Mouse (Mus musculus) kidney, postnatal 0 days (tissue): ENCODE data around the gene Rock2. TPM values are rescaled to one million over a fixed set of nuclear protein-coding genes. Genes with fewer than 3 reads are reported as not detected.
A peak's percentile ranks its signal among the peaks of the same experiment; 100 is the strongest.
"Not testable (repeated sequence)": the region's sequence is repeated elsewhere in the genome, so short reads cannot be mapped to it uniquely, and the experiment has no call there.

ENCODE experiments used
- ATAC-seq: fragments of 200-750 bp; cut with Nextera tagmentation; replicated peaks from 2 replicates; pipeline ENCODE4 v1.8.0; 2017; ENCODE audit warnings: low read depth, moderate number of reproducible peaks, moderate TSS enrichment, moderate library complexity; ENCODE audit not compliant: low FRiP score
- DNase-seq: peaks from one replicate; pipeline ENCODE4 v3.0.0-alpha.2; 2016; ENCODE audit warnings: low spot score
- H3K27ac ChIP-seq: fragments of 300-500 bp; sonication (generic); 2 replicates; pipeline ENCODE4 v1.5.1; 2014; ENCODE audit warnings: mild to moderate bottlenecking
- H3K27me3 ChIP-seq: fragments of 300-500 bp; sonication (generic); 2 replicates; pipeline ENCODE4 v1.6.1; 2014; ENCODE audit warnings: low read length, mixed read lengths; ENCODE audit not compliant: insufficient read depth
- H3K36me3 ChIP-seq: fragments of 300-500 bp; sonication (generic); 2 replicates; pipeline ENCODE4 v1.6.1; 2014; ENCODE audit warnings: low read length, mixed read lengths; ENCODE audit not compliant: insufficient read depth
- H3K4me1 ChIP-seq: fragments of 300-500 bp; sonication (generic); replicated peaks from 2 replicates; pipeline ENCODE4 v1.6.1; 2014; ENCODE audit warnings: antibody characterized with exemption, low read length, mixed read lengths; ENCODE audit not compliant: insufficient read depth
- H3K4me2 ChIP-seq: fragments of 300-500 bp; sonication (generic); 2 replicates; pipeline ENCODE4 v1.6.1; 2014; ENCODE audit warnings: mild to moderate bottlenecking, low read length, moderate library complexity, mixed read lengths
- H3K4me3 ChIP-seq: fragments of 300-500 bp; sonication (generic); replicated peaks from 2 replicates; pipeline ENCODE4 v1.5.1; 2014; ENCODE audit warnings: low read depth, low read length
- H3K9ac ChIP-seq: fragments of 300-500 bp; sonication (generic); 2 replicates; pipeline ENCODE4 v1.6.1; 2014; ENCODE audit warnings: low read depth, low read length
- H3K9me3 ChIP-seq: fragments of 300-500 bp; sonication (generic); replicated peaks from 2 replicates; pipeline ENCODE4 v1.6.1; 2016; ENCODE audit warnings: low read length, inconsistent platforms, mixed read lengths
- CTCF ChIP-seq: IDR thresholded peaks from 2 replicates; pipeline ENCODE4 v1.5.1; 2016; ENCODE audit warnings: antibody characterized with exemption, low read depth, mild to moderate bottlenecking, moderate library complexity
- WGBS: fragments of 180-500 bp; shearing (Covaris S2); extraction: QIAGEN DNeasy Blood & Tissue Kit; methylation state at CpG from one replicate; pipeline ENCODE4 v1.1.7; 2014; 5-methylcytosine and 5-hydroxymethylcytosine counted together
- polyA plus RNA-seq: library from polyadenylated mRNA; unstranded; fragments of >200 nt; fragmentation: Nextera tagmentation; extraction: Ambion mirVana; gene quantifications from 2 replicates; pipeline ENCODE4 v1.2.1, GENCODE M21; 2015

Rock2 gene
- polyA plus RNA-seq, 1 experiment from 2014 or later: 15.9 TPM

GRCm38 (mm10) chr12:17011100-17011870 is 116.6 kb downstream of the Rock2 start, which contains the start of gene 2410004P03Rik:
2410004P03Rik (minus strand) TSS chr12:17011727.
- H3K9me3 ChIP-seq: no peaks in the 10 kb centered on the region
- no peak within 1 kb of the TSS for H3K27ac ChIP-seq
- WGBS: 7% methylated on average over 29 of the region's 29 CpGs
- peak; percentile 84 for DNase-seq
- TF ChIP-seq CTCF: peak; percentile 86
- peak within 1 kb of the TSS; percentile 66 for H3K4me2 ChIP-seq
- H3K36me3 ChIP-seq: no peaks in the 10 kb centered on the region
- H3K27me3 ChIP-seq: no peaks in the 10 kb centered on the region
- no peaks in the 10 kb centered on the region for H3K4me1 ChIP-seq
- ATAC-seq: peak; percentile 77; the same call in 1 of the 2 replicates
- H3K9ac ChIP-seq: peak within 1 kb of the TSS; percentile 40; the same call in 1 of the 2 replicates
- peak within 1 kb of the TSS; percentile 37 for H3K4me3 ChIP-seq

- H3K27ac ChIP-seq: no peak overlapping the region
Observed at GRCm38 (mm10) chr12:17012067-17012899, 117.6 kb downstream of the Rock2 start.

GRCm38 (mm10) chr12:17015711-17016110 is 121.0 kb downstream of the Rock2 start:
- peak; percentile 45 for DNase-seq
- Histone ChIP-seq H3K27ac (no peak overlapping the region), H3K27me3 (no peaks in the 10 kb centered on the region), H3K36me3 (no peaks in the 10 kb centered on the region), H3K4me3 (no peak overlapping the region), H3K9me3 (no peaks in the 10 kb centered on the region), H3K4me1 (no peaks in the 10 kb centered on the region), H3K9ac (no peak overlapping the region), H3K4me2 (no peak overlapping the region)
- no peak for ATAC-seq
- 63% methylated on average over 2 of the region's 2 CpGs for WGBS
- no peak for TF ChIP-seq CTCF

More at GRCm38 (mm10) chr12:17012067-17012899, 117.6 kb downstream of the Rock2 start:
- ATAC-seq: no peak
- H3K9me3 ChIP-seq: no peaks in the 10 kb centered on the region
- H3K4me3 ChIP-seq: no peak overlapping the region
- H3K27me3 ChIP-seq: no peaks in the 10 kb centered on the region
- no peak for DNase-seq
- WGBS: 73% methylated on average over 2 of the region's 2 CpGs
- TF ChIP-seq CTCF: no peak
- H3K9ac ChIP-seq: no peak overlapping the region
- no peaks in the 10 kb centered on the region for H3K4me1 ChIP-seq
- no peak overlapping the region for H3K4me2 ChIP-seq
- H3K36me3 ChIP-seq: no peaks in the 10 kb centered on the region

- Histone ChIP-seq H3K4me3 (no peak overlapping the region), H3K27me3 (no peaks in the 10 kb centered on the region), H3K36me3 (no peaks in the 10 kb centered on the region), H3K4me1 (no peaks in the 10 kb centered on the region), H3K9ac (no peak overlapping the region), H3K27ac (no peak overlapping the region), H3K9me3 (no peaks in the 10 kb centered on the region), H3K4me2 (no peak overlapping the region)
- DNase-seq (peak; percentile 54), ATAC-seq (no peak)
- peak; percentile 61 for TF ChIP-seq CTCF
- WGBS: 33% methylated on average over 4 of the region's 4 CpGs
Observed at GRCm38 (mm10) chr12:17018468-17018867, 123.8 kb downstream of the Rock2 start.

GRCm38 (mm10) chr12:17021125-17021524 is 126.4 kb downstream of the Rock2 start:
- not testable (repeated sequence) for H3K27me3 ChIP-seq, H3K9me3 ChIP-seq, H3K36me3 ChIP-seq, H3K4me2 ChIP-seq, H3K4me3 ChIP-seq, H3K4me1 ChIP-seq, DNase-seq, H3K27ac ChIP-seq, H3K9ac ChIP-seq, ATAC-seq
- WGBS: 82% methylated on average over 4 of the region's 4 CpGs

- H3K36me3 ChIP-seq: no peaks in the 10 kb centered on the region
- no peaks in the 10 kb centered on the region for H3K27me3 ChIP-seq
- no peak for TF ChIP-seq CTCF
- no peaks in the 10 kb centered on the region for H3K4me1 ChIP-seq
- 82% methylated on average over 4 of the region's 4 CpGs for WGBS
- no peak overlapping the region for H3K4me3 ChIP-seq
- H3K9ac ChIP-seq: no peak overlapping the region
- ATAC-seq: no peak
- no peak for DNase-seq
- no peak overlapping the region for H3K27ac ChIP-seq
- H3K9me3 ChIP-seq: no peaks in the 10 kb centered on the region
- no peak overlapping the region for H3K4me2 ChIP-seq
Observed at GRCm38 (mm10) chr12:17022145-17022544, 127.5 kb downstream of the Rock2 start.
